Mouse (Mus musculus) small intestine, adult 2 months (tissue): ENCODE results near the gene Msantd2. TPM values are rescaled to one million over a fixed set of nuclear protein-coding genes. Genes with fewer than 3 reads are reported as not detected.
A peak's percentile ranks its signal among the peaks of the same experiment; 100 is the strongest.

Source experiments
- H3K27ac ChIP-seq: fragments of 200-500 bp; 2 replicates; pipeline ENCODE4 v1.5.1; 2012; ENCODE audit warnings: low read depth, low read length, control low read depth, inconsistent platforms; ENCODE audit not compliant: insufficient read depth
- H3K27me3 ChIP-seq: fragments of 200-500 bp; 2 replicates; pipeline ENCODE4 v1.6.1; 2012; ENCODE audit warnings: mild to moderate bottlenecking, moderate library complexity, low read length, inconsistent platforms; ENCODE audit not compliant: control insufficient read depth, insufficient read depth
- H3K36me3 ChIP-seq: fragments of 200-500 bp; 2 replicates; pipeline ENCODE4 v1.6.1; 2012; ENCODE audit warnings: mild to moderate bottlenecking, low read length, control low read depth, inconsistent platforms; ENCODE audit not compliant: control insufficient read depth, insufficient read depth
- H3K4me1 ChIP-seq: fragments of 200-500 bp; 2 replicates; pipeline ENCODE4 v1.6.1; 2012; ENCODE audit warnings: low read length, inconsistent platforms, mixed read lengths; ENCODE audit not compliant: control insufficient read depth, insufficient read depth, insufficient read length
- H3K4me3 ChIP-seq: fragments of 200-500 bp; 2 replicates; pipeline ENCODE4 v1.5.1; 2012; ENCODE audit warnings: low read depth, mild to moderate bottlenecking, control low read depth, inconsistent platforms, low read length, moderate library complexity
- CTCF ChIP-seq: fragments of 200-500 bp; IDR thresholded peaks from 2 replicates; pipeline ENCODE4 v1.5.1; 2012; ENCODE audit warnings: low read depth, mild to moderate bottlenecking, control low read depth, inconsistent platforms, low read length, moderate library complexity, mixed read lengths; ENCODE audit not compliant: insufficient replicate concordance, insufficient read length; ENCODE audit errors: extremely low read depth
- POLR2A ChIP-seq: fragments of 200-500 bp; IDR thresholded peaks from 2 replicates; pipeline ENCODE4 v1.6.1; 2012; ENCODE audit warnings: low read depth, mild to moderate bottlenecking, control low read depth, inconsistent platforms, low read length, moderate library complexity
- WGBS: fragments of 180-500 bp; shearing (Covaris S2); methylation state at CpG from one replicate; pipeline ENCODE4 v1.1.7; 2018; 5-methylcytosine and 5-hydroxymethylcytosine counted together
- polyA plus RNA-seq: library from polyadenylated mRNA; depleted of rRNA; stranded (reverse); fragments of >200 nt; gene quantifications from 2 replicates; pipeline ENCODE4 v1.2.3, GENCODE M21; 2012

Msantd2 gene
- polyA plus RNA-seq, 1 experiment: 16.2 TPM

DNA sequence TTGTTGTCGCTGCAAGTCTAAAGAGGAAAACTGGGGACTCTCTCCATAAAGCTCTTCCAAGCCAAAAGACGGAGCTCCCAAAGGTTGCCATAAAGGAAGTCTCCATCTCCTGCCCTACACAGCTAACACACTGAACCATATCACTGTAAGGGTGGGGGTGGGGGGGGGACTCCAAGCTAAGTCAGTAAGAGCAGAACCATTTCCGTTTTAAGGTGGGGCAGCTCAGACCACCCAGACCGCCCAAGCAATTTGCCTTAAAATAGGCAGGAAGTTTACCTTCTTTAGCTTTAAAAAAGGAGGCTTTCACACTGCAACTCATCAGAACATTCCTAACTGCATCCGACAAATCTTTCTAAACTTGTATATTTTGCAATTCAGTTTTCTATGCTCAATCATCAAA lies 4.0 kb upstream of the Msantd2 start:
- WGBS: 78% methylated on average over 5 of the region's 5 CpGs
- TF ChIP-seq CTCF: no peak
- TF ChIP-seq POLR2A: no peak
- H3K27ac ChIP-seq: no peak overlapping the region

GRCm38 (mm10) chr9:37488041-37488440 lies 1.1 kb upstream of the Msantd2 start:
- H3K4me1 ChIP-seq: peaks cover 4% of the 10 kb centered on the region
- no peaks in the 10 kb centered on the region for H3K36me3 ChIP-seq
- TF ChIP-seq CTCF (no peak), POLR2A (no peak)
- no peak overlapping the region for H3K4me3 ChIP-seq
- no peak overlapping the region for H3K27ac ChIP-seq
- H3K27me3 ChIP-seq: no peaks in the 10 kb centered on the region
- WGBS: 56% methylated on average over 4 of the region's 4 CpGs

More for the DNA sequence above, 4.0 kb upstream of the Msantd2 start:
- H3K4me3 ChIP-seq: no peak overlapping the region
- no peaks in the 10 kb centered on the region for H3K27me3 ChIP-seq
- H3K36me3 ChIP-seq: no peaks in the 10 kb centered on the region
- H3K4me1 ChIP-seq: no peaks in the 10 kb centered on the region; the same call in none of the 2 replicates

- under 1% methylated on average over 72 of the region's 75 CpGs for WGBS
- Histone ChIP-seq H3K27ac (no peak overlapping the region), H3K27me3 (no peaks in the 10 kb centered on the region), H3K4me1 (peaks cover 4% of the 10 kb centered on the region), H3K4me3 (peak overlapping the region; percentile 88), H3K36me3 (no peaks in the 10 kb centered on the region)
- TF ChIP-seq CTCF (no peak), POLR2A (no peak)
Observed at GRCm38 (mm10) chr9:37489446-37490120, 464 bp downstream of the Msantd2 start.

- H3K36me3 ChIP-seq: no peaks in the 10 kb centered on the region
- H3K4me3 ChIP-seq: no peak overlapping the region
- H3K27ac ChIP-seq: no peak overlapping the region
- no peaks in the 10 kb centered on the region for H3K4me1 ChIP-seq
- no peak for TF ChIP-seq POLR2A
- TF ChIP-seq CTCF: no peak
- H3K27me3 ChIP-seq: no peaks in the 10 kb centered on the region
- WGBS: 84% methylated on average over 3 of the region's 3 CpGs
Observed at GRCm38 (mm10) chr9:37495761-37496160, 6.6 kb downstream of the Msantd2 start.

DNA sequence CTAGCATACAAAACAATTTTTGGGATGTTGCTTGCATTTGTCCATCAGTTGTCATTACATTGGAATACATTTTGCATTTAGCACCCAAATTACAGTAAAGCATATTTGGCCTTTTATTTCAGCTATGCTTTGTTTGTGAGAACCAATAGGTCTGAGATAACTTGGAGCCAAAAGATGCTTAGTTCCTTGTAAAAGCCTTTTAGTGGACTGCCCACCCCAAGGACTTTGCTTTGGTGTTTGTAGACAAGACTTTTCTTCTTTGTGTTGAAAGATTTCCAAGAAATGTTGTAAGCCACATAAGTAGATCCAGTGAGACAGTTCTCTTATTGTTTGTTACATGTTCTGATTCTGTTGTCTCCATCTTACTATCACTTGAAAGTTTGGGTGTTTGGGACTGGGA lies 7.2 kb downstream of the Msantd2 start:
- Histone ChIP-seq H3K36me3 (no peaks in the 10 kb centered on the region), H3K4me3 (no peak overlapping the region), H3K27me3 (no peaks in the 10 kb centered on the region), H3K4me1 (no peaks in the 10 kb centered on the region), H3K27ac (no peak overlapping the region)
- no peak for TF ChIP-seq CTCF
- TF ChIP-seq POLR2A: no peak

GRCm38 (mm10) chr9:37500201-37500600 lies 11.1 kb downstream of the Msantd2 start:
- no peak overlapping the region for H3K27ac ChIP-seq
- no peak overlapping the region for H3K4me3 ChIP-seq
- no peaks in the 10 kb centered on the region for H3K36me3 ChIP-seq
- WGBS: 85% methylated on average over 3 of the region's 3 CpGs
- TF ChIP-seq CTCF (no peak), POLR2A (no peak)
- no peaks in the 10 kb centered on the region for H3K4me1 ChIP-seq
- H3K27me3 ChIP-seq: no peaks in the 10 kb centered on the region

DNA sequence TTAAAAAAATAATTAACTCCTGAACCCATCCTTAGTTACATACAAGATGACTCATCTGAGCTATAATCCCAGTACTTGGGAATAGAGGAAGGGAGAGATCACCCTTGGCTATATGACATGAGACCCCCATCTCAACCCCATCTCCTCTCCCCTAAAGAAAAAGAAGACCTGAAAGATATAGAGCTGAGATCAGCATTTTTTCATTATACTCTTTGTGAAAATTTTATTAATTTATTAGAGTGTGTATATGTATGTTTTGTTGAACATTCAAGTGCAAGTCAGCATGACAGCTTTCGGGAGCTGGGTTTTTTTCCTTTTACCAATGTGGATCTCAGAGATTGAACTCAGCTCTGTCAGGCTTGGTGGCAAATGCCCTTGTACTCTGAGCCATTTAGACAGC lies 12.1 kb downstream of the Msantd2 start:
- H3K27ac ChIP-seq: no peak overlapping the region
- WGBS: 92% methylated on average over 1 of the region's 1 CpGs
- no peak overlapping the region for H3K4me3 ChIP-seq
- no peaks in the 10 kb centered on the region for H3K36me3 ChIP-seq
- no peaks in the 10 kb centered on the region for H3K27me3 ChIP-seq
- no peak for TF ChIP-seq CTCF
- no peak for TF ChIP-seq POLR2A
- H3K4me1 ChIP-seq: no peaks in the 10 kb centered on the region
